Mouse (Mus musculus) hindbrain, embryonic 15.5 days (tissue): ENCODE measurements at regions not wholly inside any gene's neighbourhood (a gene's known extent, or its start where the extent isn't known, plus 50 kb on each side); places are given as distances from the start of the nearest gene placed in this dataset.

ENCODE experiments used
- ATAC-seq: fragments of 200-750 bp; cut with Nextera tagmentation; 2 replicates; pipeline ENCODE4 v1.8.0; 2017; ENCODE audit warnings: low read depth, moderate number of reproducible peaks, moderate TSS enrichment; ENCODE audit not compliant: low FRiP score
- H3K27ac ChIP-seq: fragments of 300-500 bp; sonication (generic); replicated peaks from 2 replicates; pipeline ENCODE4 v1.5.1; 2015; ENCODE audit warnings: mild to moderate bottlenecking, inconsistent platforms
- H3K27me3 ChIP-seq: fragments of 300-500 bp; sonication (generic); 2 replicates; pipeline ENCODE4 v1.6.1; 2015; ENCODE audit warnings: control low read depth, inconsistent platforms
- H3K36me3 ChIP-seq: fragments of 300-500 bp; sonication (generic); 2 replicates; pipeline ENCODE4 v1.6.1; 2015; ENCODE audit warnings: control low read depth, inconsistent platforms
- H3K4me1 ChIP-seq: fragments of 300-500 bp; sonication (generic); replicated peaks from 2 replicates; pipeline ENCODE4 v1.6.1; 2015; ENCODE audit warnings: control low read depth, inconsistent platforms
- H3K4me2 ChIP-seq: fragments of 300-500 bp; sonication (generic); 2 replicates; pipeline ENCODE4 v1.6.1; 2015; ENCODE audit warnings: moderate library complexity, mild to moderate bottlenecking, inconsistent platforms
- H3K4me3 ChIP-seq: fragments of 300-500 bp; sonication (generic); 2 replicates; pipeline ENCODE4 v1.5.1; 2015; ENCODE audit warnings: mild to moderate bottlenecking, inconsistent platforms
- H3K9ac ChIP-seq: fragments of 300-500 bp; sonication (generic); 2 replicates; pipeline ENCODE4 v1.6.1; 2015; ENCODE audit warnings: inconsistent platforms
- H3K9me3 ChIP-seq: fragments of 300-500 bp; sonication (generic); 2 replicates; pipeline ENCODE4 v1.6.1; 2016; ENCODE audit warnings: control low read depth, inconsistent platforms
- WGBS: fragments of 180-500 bp; shearing (Covaris S2); methylation state at CpG from one replicate; pipeline ENCODE4 v1.1.7; 2015; 5-methylcytosine and 5-hydroxymethylcytosine counted together

- Histone ChIP-seq H3K9ac (no peak overlapping the region), H3K27ac (no peak overlapping the region), H3K4me3 (no peak overlapping the region), H3K36me3 (no peaks in the 10 kb centered on the region), H3K27me3 (no peaks in the 10 kb centered on the region), H3K9me3 (no peaks in the 10 kb centered on the region), H3K4me1 (peaks cover 6% of the 10 kb centered on the region; the same call in 1 of the 2 replicates), H3K4me2 (no peak overlapping the region)
- no peak for ATAC-seq
- 59% methylated on average over 5 of the region's 5 CpGs for WGBS
These were observed 232.9 kb downstream of the Rplp1 start for GRCm38 (mm10) chr9:61681406-61681805.

DNA sequence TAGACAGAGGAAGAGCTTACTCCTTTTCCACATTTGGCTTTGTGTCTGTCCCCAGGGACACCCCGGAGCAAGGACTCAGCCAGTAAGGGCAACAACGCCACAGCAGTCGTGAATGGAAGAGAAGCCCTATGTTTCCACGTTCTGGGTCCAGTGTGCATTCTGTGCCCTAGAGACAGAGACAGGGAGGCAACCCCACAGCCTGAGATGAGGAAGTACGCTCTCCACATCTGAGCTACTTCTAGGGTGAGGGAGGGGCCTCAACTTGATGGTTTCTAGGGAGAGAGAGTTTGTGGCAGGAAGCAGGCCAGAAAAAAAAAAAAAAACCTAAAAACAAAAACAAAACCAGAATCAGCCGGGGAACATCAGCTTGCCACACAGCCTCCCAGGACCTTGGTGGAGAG, 233.4 kb downstream of the Rplp1 start:
- H3K9ac ChIP-seq, result no peak overlapping the region
- no peaks in the 10 kb centered on the region for H3K9me3 ChIP-seq
- no peak overlapping the region for H3K27ac ChIP-seq
- no peak overlapping the region for H3K4me3 ChIP-seq
- 30% methylated on average over 6 of the region's 6 CpGs for WGBS
- H3K4me2 ChIP-seq, result no peak overlapping the region
- H3K4me1 ChIP-seq, result peaks cover 6% of the 10 kb centered on the region; the same call in 1 of the 2 replicates
- H3K27me3 ChIP-seq, result no peaks in the 10 kb centered on the region
- no peaks in the 10 kb centered on the region for H3K36me3 ChIP-seq
- no peak for ATAC-seq

DNA sequence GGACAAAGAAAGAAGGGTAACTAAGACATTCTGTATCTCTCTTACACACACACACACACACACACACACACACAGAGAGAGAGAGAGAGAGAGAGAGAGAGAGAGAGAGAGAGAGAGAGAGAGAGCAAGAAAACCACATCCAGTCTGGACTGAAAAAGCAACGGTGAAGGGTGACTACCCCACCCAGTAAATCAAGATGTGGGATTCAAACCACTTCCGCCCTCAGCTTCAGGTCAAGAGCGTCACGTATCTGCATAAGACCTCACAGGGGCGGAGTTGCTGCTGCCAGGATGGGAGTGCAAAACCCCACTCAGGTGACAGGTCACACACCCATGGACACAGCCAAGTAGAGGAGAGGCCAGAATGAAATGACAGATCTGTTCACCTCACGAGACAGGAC, 234.7 kb downstream of the Rplp1 start:
- Histone ChIP-seq H3K9ac (no peak overlapping the region), H3K4me3 (no peak overlapping the region), H3K9me3 (no peaks in the 10 kb centered on the region), H3K27me3 (no peaks in the 10 kb centered on the region), H3K4me1 (peaks cover 6% of the 10 kb centered on the region; the same call in 1 of the 2 replicates), H3K4me2 (no peak overlapping the region), H3K27ac (no peak overlapping the region), H3K36me3 (no peaks in the 10 kb centered on the region)
- no peak for ATAC-seq
- 96% methylated on average over 6 of the region's 6 CpGs for WGBS

- WGBS, result 66% methylated on average over 3 of the region's 3 CpGs
- Histone ChIP-seq H3K4me1 (peaks cover 6% of the 10 kb centered on the region; the same call in 1 of the 2 replicates), H3K4me2 (no peak overlapping the region), H3K9ac (no peak overlapping the region), H3K4me3 (no peak overlapping the region), H3K9me3 (no peaks in the 10 kb centered on the region), H3K27ac (no peak overlapping the region), H3K36me3 (no peaks in the 10 kb centered on the region), H3K27me3 (no peaks in the 10 kb centered on the region)
- ATAC-seq, result no peak
These were observed 236.7 kb downstream of the Rplp1 start for GRCm38 (mm10) chr9:61677603-61678002.

DNA sequence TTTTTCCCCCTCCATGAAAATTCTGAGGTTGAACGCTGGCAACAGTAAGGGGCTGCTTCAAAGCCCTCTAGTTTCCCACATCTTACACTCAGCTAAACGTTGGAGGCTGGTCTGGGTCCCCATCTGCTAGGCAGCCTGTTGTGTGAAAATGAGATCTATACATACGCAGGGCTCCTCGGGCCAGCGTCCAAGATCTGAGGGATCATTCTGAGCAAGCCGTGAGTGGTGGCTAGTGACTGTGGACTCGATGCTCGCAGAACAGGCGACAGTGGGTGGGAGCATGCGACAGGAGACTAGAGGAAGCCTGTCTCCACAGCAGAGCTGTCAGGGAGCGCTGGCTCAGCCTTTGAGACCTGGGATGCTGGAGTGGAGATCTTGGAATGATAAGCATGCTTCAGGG, 237.3 kb downstream of the Rplp1 start:
- ATAC-seq, result no peak
- Histone ChIP-seq H3K9ac (no peak overlapping the region), H3K9me3 (no peaks in the 10 kb centered on the region), H3K4me1 (peaks cover 6% of the 10 kb centered on the region; the same call in 1 of the 2 replicates), H3K4me3 (no peak overlapping the region), H3K27me3 (no peaks in the 10 kb centered on the region), H3K4me2 (no peak overlapping the region), H3K36me3 (no peaks in the 10 kb centered on the region), H3K27ac (no peak overlapping the region)
- WGBS, result 67% methylated on average over 11 of the region's 11 CpGs

DNA sequence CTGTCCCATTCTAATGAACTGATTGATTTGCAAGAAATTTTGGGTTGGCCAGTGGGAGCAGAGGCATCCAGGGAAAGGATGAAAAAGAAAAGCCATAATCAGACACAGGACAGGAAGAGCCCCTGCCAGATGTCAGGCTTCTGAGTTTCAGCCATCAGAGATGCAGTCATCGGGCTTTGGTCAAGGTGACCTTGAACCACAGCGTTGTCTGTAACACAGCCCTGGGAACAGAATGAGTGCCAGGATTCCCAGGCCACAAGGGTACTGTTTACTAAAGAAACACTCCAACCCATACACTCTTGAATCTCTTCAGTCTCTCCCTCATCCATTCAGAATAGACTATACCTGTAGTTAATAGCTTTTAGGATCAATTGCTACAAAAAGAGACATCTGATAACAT, 239.0 kb downstream of the Rplp1 start:
- Histone ChIP-seq H3K9me3 (0 out of 2 replicates have a peak, but pooled peaks cover 3% of the 10 kb centered on the region), H3K9ac (no peak overlapping the region), H3K27ac (no peak overlapping the region), H3K27me3 (no peaks in the 10 kb centered on the region), H3K4me3 (no peak overlapping the region), H3K4me2 (no peak overlapping the region), H3K36me3 (no peaks in the 10 kb centered on the region), H3K4me1 (no peaks in the 10 kb centered on the region)
- 85% methylated on average over 2 of the region's 2 CpGs for WGBS
- no peak for ATAC-seq

DNA sequence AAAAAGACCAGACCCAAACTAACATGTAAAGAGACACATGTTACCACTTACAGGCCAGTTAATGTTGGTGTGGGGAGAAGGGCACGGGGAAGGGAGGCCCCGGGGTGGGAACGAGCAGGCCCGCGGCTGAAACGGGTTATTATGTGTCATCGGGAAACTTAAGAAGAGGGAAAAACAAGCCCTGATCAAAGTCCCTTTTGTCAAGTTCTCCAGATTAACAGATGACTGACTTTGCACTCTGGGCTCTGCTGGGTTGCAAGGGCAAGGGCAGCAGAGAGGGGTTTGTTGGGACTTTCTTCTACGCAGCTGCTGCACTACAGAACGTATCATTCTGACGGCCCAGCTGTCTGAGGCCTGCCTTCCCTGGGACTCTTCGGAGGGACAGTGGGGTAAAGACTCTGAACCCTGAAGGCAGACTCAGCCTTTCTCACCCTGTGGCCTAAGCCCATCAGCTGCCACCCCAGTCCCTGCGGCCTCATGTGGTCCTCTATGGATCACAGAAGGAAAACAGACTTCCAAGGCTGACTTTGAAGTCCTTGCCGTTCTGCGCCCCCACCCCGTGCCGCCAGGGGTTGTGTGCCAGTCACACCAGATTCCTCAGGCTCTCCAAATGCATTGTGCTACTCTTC, 240.7 kb downstream of the Rplp1 start:
- Histone ChIP-seq H3K4me1 (no peaks in the 10 kb centered on the region), H3K4me2 (no peak overlapping the region), H3K27me3 (no peaks in the 10 kb centered on the region), H3K4me3 (no peak overlapping the region), H3K9me3 (0 out of 2 replicates have a peak, but pooled peaks cover 3% of the 10 kb centered on the region), H3K27ac (no peak overlapping the region), H3K9ac (no peak overlapping the region), H3K36me3 (no peaks in the 10 kb centered on the region)
- WGBS, result 75% methylated on average over 16 of the region's 16 CpGs
- no peak for ATAC-seq

DNA sequence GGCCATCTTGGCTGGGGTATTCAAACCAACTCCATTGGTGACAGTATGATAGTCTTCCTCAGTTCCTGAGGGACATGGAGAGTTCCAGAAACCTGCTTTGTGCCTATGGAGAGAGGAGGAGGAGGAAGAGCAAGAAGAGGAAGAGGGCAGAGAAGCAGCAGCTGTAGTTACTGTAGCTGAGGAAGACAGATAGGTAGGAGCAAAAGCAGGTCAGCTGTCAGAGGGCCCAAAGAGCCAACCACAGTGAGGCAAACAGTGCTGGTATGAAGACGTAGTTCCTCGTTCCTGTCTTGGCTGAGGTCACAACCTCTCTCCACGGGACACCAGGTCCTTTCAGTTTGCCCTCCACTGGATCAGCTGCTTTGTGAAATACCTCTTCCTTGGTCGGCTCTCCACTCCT, 243.4 kb downstream of the Rplp1 start:
- no peak overlapping the region for H3K4me2 ChIP-seq
- no peak overlapping the region for H3K27ac ChIP-seq
- H3K36me3 ChIP-seq, result no peaks in the 10 kb centered on the region
- WGBS, result 76% methylated on average over 4 of the region's 4 CpGs
- no peaks in the 10 kb centered on the region for H3K4me1 ChIP-seq
- no peak overlapping the region for H3K4me3 ChIP-seq
- H3K9me3 ChIP-seq, result 0 out of 2 replicates have a peak, but pooled peaks cover 3% of the 10 kb centered on the region
- no peaks in the 10 kb centered on the region for H3K27me3 ChIP-seq
- ATAC-seq, result no peak
- H3K9ac ChIP-seq, result no peak overlapping the region

- H3K4me1 ChIP-seq, result no peaks in the 10 kb centered on the region
- H3K4me3 ChIP-seq, result no peak overlapping the region
- 0 out of 2 replicates have a peak, but pooled peaks cover 3% of the 10 kb centered on the region for H3K9me3 ChIP-seq
- 45% methylated on average over 10 of the region's 10 CpGs for whole genome bisulfite sequencing
- ATAC-seq, result no peak
- no peak overlapping the region for H3K4me2 ChIP-seq
- no peaks in the 10 kb centered on the region for H3K27me3 ChIP-seq
- H3K9ac ChIP-seq, result no peak overlapping the region
- H3K36me3 ChIP-seq, result no peaks in the 10 kb centered on the region
- no peak overlapping the region for H3K27ac ChIP-seq
These were observed 244.4 kb downstream of the Rplp1 start for GRCm38 (mm10) chr9:61669729-61670520.

GRCm38 (mm10) chr9:61668723-61669122, 245.6 kb downstream of the Rplp1 start:
- Histone ChIP-seq H3K27ac (no peak overlapping the region), H3K9me3 (0 out of 2 replicates have a peak, but pooled peaks cover 3% of the 10 kb centered on the region), H3K36me3 (no peaks in the 10 kb centered on the region), H3K9ac (no peak overlapping the region), H3K4me3 (no peak overlapping the region), H3K4me1 (no peaks in the 10 kb centered on the region), H3K27me3 (no peaks in the 10 kb centered on the region), H3K4me2 (no peak overlapping the region)
- ATAC-seq, result no peak
- 86% methylated on average over 8 of the region's 8 CpGs for WGBS

GRCm38 (mm10) chr9:61668157-61668697, 246.1 kb downstream of the Rplp1 start:
- H3K9ac ChIP-seq, result no peak overlapping the region
- H3K4me3 ChIP-seq, result no peak overlapping the region
- 0 out of 2 replicates have a peak, but pooled peaks cover 3% of the 10 kb centered on the region for H3K9me3 ChIP-seq
- ATAC-seq, result no peak
- no peaks in the 10 kb centered on the region for H3K4me1 ChIP-seq
- no peak overlapping the region for H3K27ac ChIP-seq
- H3K27me3 ChIP-seq, result no peaks in the 10 kb centered on the region
- 89% methylated on average over 1 of the region's 1 CpGs for WGBS
- no peak overlapping the region for H3K4me2 ChIP-seq
- no peaks in the 10 kb centered on the region for H3K36me3 ChIP-seq

DNA sequence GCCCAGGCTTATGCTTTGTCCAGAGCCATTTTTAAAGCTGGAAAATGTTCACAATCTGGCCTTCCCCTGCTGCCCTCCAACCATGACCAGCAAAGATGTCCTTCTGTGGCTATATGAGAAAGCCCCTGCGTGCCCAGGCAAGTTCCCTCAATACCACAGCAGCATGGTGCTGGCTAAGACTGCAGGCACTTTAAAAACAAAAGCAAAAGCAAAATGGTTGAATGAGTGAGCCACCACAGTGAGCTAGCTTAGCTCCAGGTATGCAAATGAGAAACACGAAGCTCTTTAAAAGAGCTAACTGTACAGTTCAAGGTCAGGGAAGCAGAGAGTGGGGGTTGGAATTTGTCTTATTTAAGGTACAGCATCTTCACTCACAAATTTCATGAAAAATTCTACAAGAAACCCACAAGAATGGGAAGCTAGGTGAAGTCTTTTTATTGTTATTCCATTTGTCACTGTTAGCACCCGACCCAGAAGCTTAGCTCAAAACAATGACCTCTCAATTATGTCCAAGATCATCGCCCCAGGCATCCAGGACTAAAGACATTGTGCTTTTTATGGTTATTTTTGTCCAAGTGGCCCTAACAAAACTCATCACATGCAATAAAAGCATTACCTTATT, 246.8 kb downstream of the Rplp1 start:
- Histone ChIP-seq H3K9me3 (0 out of 2 replicates have a peak, but pooled peaks cover 3% of the 10 kb centered on the region), H3K4me1 (no peaks in the 10 kb centered on the region), H3K9ac (no peak overlapping the region), H3K36me3 (no peaks in the 10 kb centered on the region), H3K27me3 (no peaks in the 10 kb centered on the region), H3K4me3 (no peak overlapping the region), H3K4me2 (no peak overlapping the region), H3K27ac (no peak overlapping the region)
- no peak for ATAC-seq
- 62% methylated on average over 4 of the region's 4 CpGs for WGBS
